Mouse (Mus musculus) CH12F3 (cell line): ENCODE data around the gene Il4ra.

ENCODE experiments used
- in situ Hi-C: fragments of 300-500 bp; cut with MboI; formaldehyde crosslinking; loops from 2 replicates; pipeline ENCODE4 v1.14.3; 2020; ENCODE audit warnings: low sequenced_read_pairs

Gene Il4ra

DNA sequence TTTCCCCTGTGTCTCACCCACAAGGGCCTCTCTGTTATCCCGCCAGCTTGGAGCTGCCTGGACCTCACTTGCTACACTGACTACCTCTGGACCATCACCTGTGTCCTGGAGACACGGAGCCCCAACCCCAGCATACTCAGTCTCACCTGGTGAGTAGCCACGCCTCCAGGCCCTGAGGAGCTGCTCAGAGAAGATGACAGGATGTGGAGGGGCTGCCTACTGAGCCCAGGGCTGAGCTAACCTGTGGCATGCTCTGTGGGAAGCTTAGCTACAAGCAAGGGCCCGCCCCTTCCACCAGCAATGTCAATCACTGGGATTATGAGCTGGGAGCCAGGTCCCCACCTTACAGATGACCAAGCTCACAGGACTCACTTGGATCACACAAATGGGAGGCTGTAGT is 73.3 kb downstream of the Il4ra start:
- in situ Hi-C loops, result no loop called here

DNA sequence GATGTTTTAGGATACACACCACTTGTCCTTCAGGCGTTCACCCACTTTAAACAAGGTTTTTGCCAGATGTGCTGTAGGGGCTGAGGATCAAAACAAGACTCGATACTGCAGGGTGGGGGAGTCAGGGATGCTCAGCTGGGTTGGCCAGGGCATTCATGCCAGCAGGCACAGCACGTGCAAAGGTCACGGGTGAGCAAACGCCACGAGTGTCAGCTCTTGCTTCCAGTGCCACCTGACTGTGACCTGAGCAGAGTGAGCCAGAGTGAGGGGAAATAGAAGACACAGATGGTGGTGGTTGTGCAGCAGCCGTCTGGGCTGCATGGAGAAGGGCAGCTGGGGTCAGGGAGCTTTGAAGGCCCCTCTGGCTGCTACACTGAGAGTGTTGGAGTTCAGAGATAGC is 73.9 kb downstream of the Il4ra start:
- in situ Hi-C loops, result no loop called here
